Mouse (Mus musculus): ENCODE measurements around the gene Ppil1. TPM values are rescaled to one million over a fixed set of nuclear protein-coding genes. Genes with fewer than 3 reads are reported as not detected.

Ppil1 gene
- polyA plus RNA-seq, 1 experiment from 2014 or later, result 153 TPM

GRCm38 (mm10) chr17:29202604-29203003, 61.4 kb downstream of the Ppil1 start:
- Histone ChIP-seq H3K9ac (ENCODE audit: low read depth, low read length) (no peak overlapping the region), H3K36me3 (ENCODE audit: control insufficient read depth, insufficient read depth, low read length) (no peaks in the 10 kb centered on the region), H3K9me3 (ENCODE audit: control insufficient read depth, low read length) (no peaks in the 10 kb centered on the region), H3K4me1 (ENCODE audit: control insufficient read depth, insufficient read depth, low read length) (peaks cover 4% of the 10 kb centered on the region; the same call in 1 of the 2 replicates), H3K27me3 (replicated peaks; ENCODE audit: control insufficient read depth, insufficient read depth, low read length) (no peaks in the 10 kb centered on the region), H3K4me3 (ENCODE audit: low read length) (no peak overlapping the region), H3K27ac (ENCODE audit: low read length) (no peak overlapping the region), H3K4me2 (ENCODE audit: low read depth, low read length) (no peak overlapping the region)
- no peak for ATAC-seq
- 69% methylated on average over 6 of the region's 6 CpGs for WGBS

Other genes starting within 250 kb of the Ppil1 start
- 393 and 451 TPM in 2 replicates for gene Srsf3, start 231.6 kb downstream of the Ppil1 start, polyA plus RNA-seq (2015; fragmentation: Nextera tagmentation; extraction: Ambion mirVana)
- 107 and 114 TPM in 2 replicates for gene Cdkn1a, start 173.2 kb downstream of the Ppil1 start, polyA plus RNA-seq (2015; fragmentation: Nextera tagmentation; extraction: Ambion mirVana)
- 0.34 and 0.70 TPM in 2 replicates for gene Rab44, start 150.0 kb downstream of the Ppil1 start, polyA plus RNA-seq (2015; fragmentation: Nextera tagmentation; extraction: Ambion mirVana)
- gene Cpne5, start 26.0 kb downstream of the Ppil1 start, polyA plus RNA-seq (2015; fragmentation: Nextera tagmentation; extraction: Ambion mirVana), result 5.3 and 5.9 TPM in 2 replicates
- gene BC004004, start 4.6 kb upstream of the Ppil1 start, polyA plus RNA-seq (2015; fragmentation: Nextera tagmentation; extraction: Ambion mirVana), result 82.9 and 85.6 TPM in 2 replicates
- 0.88 and 1.1 TPM in 2 replicates for gene Pi16, start 53.5 kb upstream of the Ppil1 start, polyA plus RNA-seq (2015; fragmentation: Nextera tagmentation; extraction: Ambion mirVana)
- 31.7 and 146 TPM in 2 replicates for gene Mtch1, start 83.7 kb upstream of the Ppil1 start, polyA plus RNA-seq (2015; fragmentation: Nextera tagmentation; extraction: Ambion mirVana)
- 9.8 and 11.5 TPM in 2 replicates for gene Fgd2, start 96.7 kb upstream of the Ppil1 start, polyA plus RNA-seq (2015; fragmentation: Nextera tagmentation; extraction: Ambion mirVana)
- gene Pim1, start 226.6 kb upstream of the Ppil1 start, polyA plus RNA-seq (2015; fragmentation: Nextera tagmentation; extraction: Ambion mirVana), result 11.8 and 12.8 TPM in 2 replicates